In the genomic region with DNA sequence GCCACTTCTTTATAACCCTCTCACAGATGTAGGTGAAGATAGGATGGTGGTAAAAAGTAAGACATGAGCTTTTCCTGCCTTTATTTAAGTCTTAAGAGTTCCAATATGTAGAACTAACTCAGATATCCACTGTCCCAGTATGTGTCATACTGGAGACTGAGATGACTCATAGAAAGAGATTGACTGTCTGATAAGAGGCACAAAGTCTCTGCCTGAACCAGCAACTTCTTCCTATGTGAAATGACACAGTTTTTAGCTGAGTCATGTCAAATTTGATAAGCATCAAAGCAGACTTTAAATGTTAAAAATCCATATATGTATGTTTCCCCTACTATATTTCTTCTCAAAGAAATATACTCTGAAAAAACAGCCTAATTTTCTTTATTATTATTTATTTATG, we compare ENCODE assay signal across 31 mouse cellular contexts.
DNase-seq lines count a peak whose midpoint lies in the region; ATAC-seq and TF ChIP-seq lines count a peak whose summit lies in the region.
"Had no signal": no experiment of that assay in that cellular context is flagged by ENCODE, and none has a peak within 500 bp of the region (broad histone marks: within the 10 kb centered on the region; RNA-seq: fewer than 3 reads in every experiment).

No protein-coding gene starts in this region.

- no peak for TF ChIP-seq RAD21 in MEL (IDR thresholded peaks at IDR 0.05; ENCODE audit: low read depth, low read length)

- H3K36me3 ChIP-seq in MEL (ENCODE audit: control insufficient read depth in 1 of 2, insufficient read depth in 2 of 2, low read length in 2 of 2): no peaks in the 10 kb centered on the region
- H3K36me3 ChIP-seq: embryonic facial prominence, embryonic 10.5 days; embryonic facial prominence, embryonic 13.5 days; forebrain, embryonic 10.5 days; heart, embryonic 12.5 days; heart, embryonic 15.5 days; intestine, embryonic 15.5 days had no signal

- TF ChIP-seq POLR2A in MEL (IDR thresholded peaks at IDR 0.05; ENCODE audit: control insufficient read depth in 1 of 2, insufficient read depth in 1 of 2, low read depth in 1 of 2, low read length in 2 of 2, poor library complexity in 1 of 2): no peak

- no peaks in the 10 kb centered on the region for H3K4me1 ChIP-seq in MEL (ENCODE audit: control insufficient read depth in 1 of 2, insufficient read depth in 2 of 2, low read length in 2 of 2)
- H3K4me1 ChIP-seq: embryonic facial prominence, embryonic 10.5 days; embryonic facial prominence, embryonic 13.5 days; forebrain, embryonic 10.5 days; forebrain, embryonic 13.5 days; heart, embryonic 12.5 days; heart, embryonic 15.5 days; intestine, embryonic 15.5 days had no signal

- no peak overlapping the region for H3K4me3 ChIP-seq in MEL (ENCODE audit: control insufficient read depth in 1 of 2, insufficient read depth in 1 of 2, low read depth in 2 of 2, low read length in 2 of 2)
- H3K4me3 ChIP-seq: embryonic facial prominence, embryonic 10.5 days; embryonic facial prominence, embryonic 13.5 days; forebrain, embryonic 10.5 days; forebrain, embryonic 13.5 days; gastrocnemius, adult 2 months; heart, embryonic 12.5 days; heart, embryonic 15.5 days; intestine, embryonic 15.5 days had no signal

- no peak overlapping the region for H3K27ac ChIP-seq in MEL (ENCODE audit: control insufficient read depth, low read depth, low read length)
- H3K27ac ChIP-seq: embryonic facial prominence, embryonic 10.5 days; embryonic facial prominence, embryonic 13.5 days; forebrain, embryonic 10.5 days; forebrain, embryonic 13.5 days; gastrocnemius, adult 2 months; heart, embryonic 15.5 days; hindbrain, embryonic 14.5 days; hindbrain, postnatal 0 days; intestine, embryonic 15.5 days had no signal

- peak; percentile 75 for ATAC-seq in CD4-positive, CD25-positive, alpha-beta regulatory T cell, adult 4 months
- no peak for ATAC-seq in megakaryocyte progenitor cell, adult 5-6 weeks (replicated peaks; ENCODE audit: poor library complexity)
- ATAC-seq: forebrain, embryonic 13.5 days; forebrain, embryonic 16.5 days; hindbrain, postnatal 0 days; intestine, embryonic 15.5 days had no signal

- no peak overlapping the region for H3K9ac ChIP-seq in MEL (ENCODE audit: control insufficient read depth, low read depth, low read length, poor library complexity, severe bottlenecking)
- H3K9ac ChIP-seq: embryonic facial prominence, embryonic 13.5 days; forebrain, embryonic 13.5 days; heart, embryonic 12.5 days; heart, embryonic 15.5 days; hindbrain, embryonic 14.5 days; intestine, embryonic 15.5 days had no signal

- no peaks in the 10 kb centered on the region for H3K27me3 ChIP-seq in MEL (ENCODE audit: control insufficient read depth in 1 of 2, insufficient read depth in 2 of 2, low read length in 2 of 2)
- H3K27me3 ChIP-seq: embryonic facial prominence, embryonic 13.5 days; forebrain, embryonic 13.5 days; heart, embryonic 12.5 days; heart, embryonic 15.5 days; intestine, embryonic 15.5 days had no signal

- no peaks in the 10 kb centered on the region for H3K9me3 ChIP-seq in MEL (replicated peaks; ENCODE audit: insufficient read depth, low read length)
- H3K9me3 ChIP-seq: embryonic facial prominence, embryonic 10.5 days; embryonic facial prominence, embryonic 13.5 days; forebrain, embryonic 10.5 days; forebrain, embryonic 13.5 days; heart, embryonic 15.5 days; intestine, embryonic 15.5 days had no signal

- no peak for TF ChIP-seq EP300 in MEL (IDR thresholded peaks at IDR 0.05; ENCODE audit: low read depth in 1 of 2, low read length in 2 of 2)

- no peak for TF ChIP-seq CTCF in MEL (IDR thresholded peaks at IDR 0.05 in 2 of 3, conservative IDR thresholded peaks at IDR 0.05 in 1 of 3; ENCODE audit: control insufficient read depth in 1 of 3, insufficient read depth in 1 of 3, low read depth in 2 of 3, low read length in 3 of 3, poor library complexity in 1 of 3, severe bottlenecking in 1 of 3)

- no peaks in the 10 kb centered on the region for H3K79me2 ChIP-seq in MEL (ENCODE audit: control insufficient read depth, insufficient read depth, low read length, poor library complexity)

- DNase-seq in 416B (ENCODE audit: low read depth): peak; percentile 92
- DNase-seq in MEL (ENCODE audit: low read depth, low spot score): peak; percentile 9
- DNase-seq in induced T-regulatory cell, adult 2 months (ENCODE audit: low read depth): peak; percentile 53
- DNase-seq in kidney, adult 9 months: no peak
- DNase-seq in heart, adult 18-20 months: no peak
- no peak for DNase-seq in heart, postnatal 14 days
- DNase-seq: adrenal gland, postnatal 10 days; cerebellum, adult 11 months; cerebellum, adult 2 months; cerebellum, adult 9-11 months; cerebellum, postnatal 36 days; embryo, embryonic 11 days; gastrocnemius, adult 2 months; gastrocnemius, postnatal 14 days; heart, adult 11 months; heart, postnatal 10 days; heart, postnatal 4 days; kidney, adult 11 months; kidney, adult 8-10 months had no signal

- intact Hi-C loops in heart, postnatal 14 days (cut with DNase I): no loop called here

TF ChIP-seq in MEL, 35 proteins besides CTCF, POLR2A, EP300 and RAD21:
- TF ChIP-seq ZNF384 (IDR thresholded peaks at IDR 0.05; ENCODE audit: low read depth, low read length) (no peak), GATA1 (IDR thresholded peaks at IDR 0.05; ENCODE audit: low read depth, low read length) (peak; percentile 31; the same call in 1 of the 2 replicates)

Comparison
In these comparisons a context has a peak if more than half of its experiments do, and no peak if none do; other contexts are left out.
1. DNase-seq: peak in 416B (single experiment), MEL (single experiment) and induced T-regulatory cell, adult 2 months (single experiment); none in kidney, adult 9 months (single experiment), heart, adult 18-20 months (0 of 2) and heart, postnatal 14 days (0 of 2).